Mouse (Mus musculus) olfactory bulb, adult 2 months (tissue): ENCODE measurements around the gene Tirap. TPM values are rescaled to one million over a fixed set of nuclear protein-coding genes. Genes with fewer than 3 reads are reported as not detected.

Experiments
- H3K27ac ChIP-seq: fragments of 200-500 bp; 2 replicates; pipeline ENCODE4 v1.5.1; 2012; ENCODE audit warnings: low read depth, low read length; ENCODE audit not compliant: insufficient read depth
- H3K4me1 ChIP-seq: fragments of 200-500 bp; 2 replicates; pipeline ENCODE4 v1.6.1; 2012; ENCODE audit warnings: low read length; ENCODE audit not compliant: control insufficient read depth, insufficient read depth
- H3K4me3 ChIP-seq: fragments of 200-500 bp; 2 replicates; pipeline ENCODE4 v1.5.1; 2012; ENCODE audit warnings: mild to moderate bottlenecking, low read depth, low read length, moderate library complexity; ENCODE audit not compliant: insufficient read depth
- CTCF ChIP-seq: fragments of 200-500 bp; IDR thresholded peaks from 2 replicates; pipeline ENCODE4 v1.5.1; 2012; ENCODE audit warnings: low read depth, mild to moderate bottlenecking, low read length, moderate library complexity; ENCODE audit not compliant: insufficient read depth
- POLR2A ChIP-seq: fragments of 200-500 bp; IDR thresholded peaks from 2 replicates; pipeline ENCODE4 v1.6.1; 2012; ENCODE audit warnings: mild to moderate bottlenecking, low read depth, low read length, moderate library complexity; ENCODE audit not compliant: insufficient read depth
- WGBS: fragments of 180-500 bp; shearing (Covaris S2); methylation state at CpG from one replicate; pipeline ENCODE4 v1.1.7; 2018; 5-methylcytosine and 5-hydroxymethylcytosine counted together
- polyA plus RNA-seq: library from polyadenylated mRNA; stranded (reverse); fragments of >200 nt; gene quantifications from 2 replicates; pipeline ENCODE4 v1.2.4, GENCODE M21; 2012; ENCODE audit warnings: low replicate concordance; ENCODE audit not compliant: missing spikeins, insufficient read depth, insufficient read length

Tirap gene
- polyA plus RNA-seq, 1 experiment = not detected

DNA sequence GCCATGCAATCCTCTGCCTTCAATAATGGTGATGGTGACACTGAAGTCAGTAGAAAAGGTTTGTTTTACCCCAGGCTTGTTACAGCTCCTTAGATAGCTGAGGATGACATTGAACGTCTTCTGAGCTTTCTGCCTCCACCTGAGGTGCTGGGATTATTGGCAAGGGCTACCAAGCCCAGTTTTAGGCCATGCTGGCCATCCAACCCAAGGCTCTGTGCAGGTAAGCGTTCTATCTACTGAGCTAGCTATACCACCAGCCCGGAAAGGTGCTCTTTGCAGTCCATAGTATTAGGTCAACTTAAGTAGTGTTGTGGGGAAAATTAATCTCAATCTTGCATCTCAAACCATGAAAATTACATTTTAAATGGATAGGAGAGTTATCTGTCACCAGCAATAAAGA, 2.5 kb downstream of the Tirap start:
- WGBS = 93% methylated on average over 3 of the region's 3 CpGs
- TF ChIP-seq POLR2A = no peak
- no peak for TF ChIP-seq CTCF
- Histone ChIP-seq H3K4me3 (no peak overlapping the region), H3K4me1 (peaks cover 6% of the 10 kb centered on the region; the same call in 1 of the 2 replicates), H3K27ac (no peak overlapping the region)

DNA sequence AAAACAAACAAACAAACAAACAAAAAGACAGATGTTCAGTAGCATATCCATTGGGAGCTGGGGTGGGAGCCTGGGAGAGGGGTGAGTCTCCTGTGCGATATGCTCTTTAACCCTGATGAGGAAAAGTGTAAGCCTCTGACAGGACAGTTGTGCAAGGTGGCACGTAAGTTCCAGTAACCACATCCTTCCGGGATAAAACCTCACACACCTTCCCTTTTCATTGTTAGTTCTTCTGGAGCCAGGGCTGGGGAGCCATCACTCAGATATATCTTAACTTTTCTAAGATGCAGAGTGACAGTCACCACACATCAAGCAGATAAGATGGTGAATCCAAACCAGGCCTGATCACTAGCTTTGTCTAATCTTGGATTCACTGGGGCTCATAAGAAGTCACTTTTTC, 6.0 kb downstream of the Tirap start:
- H3K4me1 ChIP-seq = peaks cover 2% of the 10 kb centered on the region; the same call in 1 of the 2 replicates
- H3K27ac ChIP-seq = no peak overlapping the region
- no peak overlapping the region for H3K4me3 ChIP-seq
- TF ChIP-seq CTCF (no peak), POLR2A (no peak)
- WGBS = 95% methylated on average over 3 of the region's 3 CpGs

- Histone ChIP-seq H3K4me3 (no peak overlapping the region), H3K27ac (no peak overlapping the region), H3K4me1 (peaks cover 8% of the 10 kb centered on the region)
- no peak for TF ChIP-seq CTCF
- TF ChIP-seq POLR2A = no peak
- WGBS = 87% methylated on average over 11 of the region's 11 CpGs
These were observed 7.0 kb downstream of the Tirap start for GRCm38 (mm10) chr9:35192983-35193542.

DNA sequence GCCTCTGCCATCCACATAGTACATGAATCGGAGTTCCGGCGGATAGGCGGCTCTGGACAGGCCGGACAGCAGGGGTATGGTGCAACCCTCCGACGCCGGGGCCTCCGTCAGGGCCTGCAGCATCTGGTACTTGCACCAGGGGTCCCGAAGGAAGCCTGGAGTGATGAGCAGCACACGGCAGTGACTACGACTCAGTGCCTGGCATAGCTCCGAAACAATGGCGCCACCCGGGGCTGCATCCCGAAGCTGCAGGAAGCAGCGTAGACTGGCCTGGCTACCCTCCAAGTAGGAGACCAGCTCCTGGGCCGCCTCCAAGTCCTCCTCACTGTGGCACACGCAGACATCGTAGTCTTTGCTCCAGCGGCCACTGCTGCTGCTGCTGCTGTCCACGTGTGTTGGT, 11.4 kb downstream of the Tirap start:
- TF ChIP-seq POLR2A (no peak), CTCF (no peak)
- WGBS = 38% methylated on average over 22 of the region's 22 CpGs
- H3K4me3 ChIP-seq = 0 out of 2 replicates have a peak overlapping the region, but pooled peaks have one; percentile 13
- peaks cover 8% of the 10 kb centered on the region for H3K4me1 ChIP-seq
- no peak overlapping the region for H3K27ac ChIP-seq

DNA sequence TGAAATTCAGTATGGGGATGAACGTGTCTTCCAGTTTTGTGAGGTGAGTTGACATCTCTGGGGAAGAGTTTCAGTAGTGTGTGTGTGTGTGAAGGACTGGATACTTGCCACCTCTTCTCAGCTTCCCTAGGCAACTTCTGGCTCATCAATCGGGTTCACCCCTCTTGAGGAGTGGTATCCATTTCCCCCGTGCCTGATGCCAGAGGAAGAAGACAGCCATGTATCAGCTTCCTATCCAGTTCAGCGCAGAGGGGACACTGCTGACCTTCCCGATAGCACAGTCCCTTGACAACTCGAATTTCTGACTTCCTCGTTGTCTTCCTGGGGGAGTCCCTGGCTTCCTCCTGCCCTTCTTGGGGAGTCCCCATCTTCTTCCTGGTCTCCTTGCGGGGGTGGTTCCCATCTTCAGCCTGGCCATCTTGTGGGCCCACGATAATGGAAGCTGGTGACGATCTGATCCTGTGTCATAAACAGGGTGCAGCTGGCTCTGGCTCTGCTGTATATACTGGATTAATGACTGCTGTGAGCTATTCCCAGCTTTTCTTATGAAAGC, 12.7 kb downstream of the Tirap start:
- no peak for TF ChIP-seq CTCF
- no peak for TF ChIP-seq POLR2A
- Histone ChIP-seq H3K4me3 (no peak overlapping the region), H3K4me1 (peaks cover 8% of the 10 kb centered on the region), H3K27ac (no peak overlapping the region)
- WGBS = 92% methylated on average over 10 of the region's 10 CpGs

DNA sequence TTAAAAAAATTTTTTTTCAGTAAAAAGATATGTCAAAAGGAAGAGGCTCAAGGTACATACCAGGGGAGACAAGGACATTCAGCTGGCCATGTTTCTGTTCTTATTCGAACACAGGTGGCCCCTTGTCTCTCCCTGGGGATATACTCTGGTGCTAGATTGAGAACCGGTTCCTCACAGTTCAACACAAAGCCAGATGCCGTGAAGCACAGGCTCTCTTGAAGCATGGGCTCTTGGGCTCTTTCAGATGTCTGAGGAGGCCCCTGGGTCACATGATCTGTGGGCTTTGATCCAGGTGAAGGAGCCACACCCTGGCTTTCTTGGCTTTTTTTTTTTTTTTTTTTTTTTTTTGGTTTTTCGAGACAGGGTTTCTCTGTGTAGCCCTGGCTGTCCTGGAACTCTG, 13.7 kb downstream of the Tirap start:
- Histone ChIP-seq H3K4me3 (no peak overlapping the region), H3K4me1 (peaks cover 8% of the 10 kb centered on the region), H3K27ac (no peak overlapping the region)
- TF ChIP-seq CTCF (no peak), POLR2A (no peak)
- WGBS = 84% methylated on average over 3 of the region's 4 CpGs

GRCm38 (mm10) chr9:35183359-35183758, 16.7 kb downstream of the Tirap start:
- H3K27ac ChIP-seq = no peak overlapping the region
- 78% methylated on average over 5 of the region's 5 CpGs for WGBS
- no peaks in the 10 kb centered on the region for H3K4me1 ChIP-seq
- TF ChIP-seq POLR2A = no peak
- TF ChIP-seq CTCF = no peak
- no peak overlapping the region for H3K4me3 ChIP-seq

DNA sequence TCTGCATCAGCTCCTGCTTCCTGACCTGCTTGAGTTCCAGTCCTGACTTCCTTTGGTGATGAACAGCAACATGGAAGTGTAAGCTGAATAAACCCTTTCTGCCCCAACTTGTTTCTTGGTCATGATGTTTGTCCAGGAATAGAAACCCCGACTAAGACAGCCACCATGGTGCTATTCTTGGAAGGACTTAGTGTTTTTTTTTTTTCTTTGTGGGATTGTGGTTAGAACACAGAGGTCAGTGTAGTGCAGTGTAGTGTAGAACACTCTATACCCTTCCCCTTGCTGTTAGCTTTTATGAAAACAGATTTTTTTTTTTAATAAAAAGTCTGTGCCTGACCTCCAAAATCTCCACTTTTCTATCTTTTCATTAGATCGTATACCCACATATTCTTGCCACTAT, 17.3 kb downstream of the Tirap start:
- no peak overlapping the region for H3K4me3 ChIP-seq
- 78% methylated on average over 2 of the region's 2 CpGs for WGBS
- no peaks in the 10 kb centered on the region for H3K4me1 ChIP-seq
- TF ChIP-seq CTCF (no peak), POLR2A (no peak)
- no peak overlapping the region for H3K27ac ChIP-seq

GRCm38 (mm10) chr9:35176124-35176659, 23.9 kb downstream of the Tirap start:
- no peak overlapping the region for H3K27ac ChIP-seq
- TF ChIP-seq CTCF = no peak
- no peak for TF ChIP-seq POLR2A
- H3K4me1 ChIP-seq = 0 out of 2 replicates have a peak, but pooled peaks cover 2% of the 10 kb centered on the region
- WGBS = 30% methylated on average over 14 of the region's 14 CpGs
- peak overlapping the region; percentile 55 for H3K4me3 ChIP-seq
